Mouse (Mus musculus): Measurements from ENCODE around the gene Pitpnm1. TPM values are rescaled to one million over a fixed set of nuclear protein-coding genes. Genes with fewer than 3 reads are reported as not detected.
"Not testable (repeated sequence)": the region's sequence is repeated elsewhere in the genome, so short reads cannot be mapped to it uniquely, and the experiment has no call there.

Gene Pitpnm1
- total and polyA plus RNA-seq, 3 experiments = 25.3 to 51.2 TPM; not detected in 1

GRCm38 (mm10) chr19:4058581-4058980 is 41.2 kb upstream of the Pitpnm1 start:
- no peak overlapping the region for H3K9ac ChIP-seq (ENCODE audit: control insufficient read depth, low read depth, low read length, poor library complexity, severe bottlenecking)

GRCm38 (mm10) chr19:4059069-4059740 is 40.6 kb upstream of the Pitpnm1 start, which contains the start of gene Gstp3:
Gene Gstp3 (minus strand): TSS chr19:4059569.
- H3K4me1 ChIP-seq (ENCODE audit: control insufficient read depth in 1 of 2, insufficient read depth in 2 of 2, low read length in 2 of 2) = peaks cover 3 to 10% of the 10 kb centered on the region in 2 experiments; a peak in 3 of 4 replicates
- no peak within 1 kb of the TSS for H3K4me3 ChIP-seq (ENCODE audit: control insufficient read depth in 1 of 2, insufficient read depth in 1 of 2, low read depth in 2 of 2, low read length in 2 of 2)
- H3K9me3 ChIP-seq (replicated peaks; ENCODE audit: insufficient read depth, low read length) = no peaks in the 10 kb centered on the region
- no peaks in the 10 kb centered on the region for H3K79me2 ChIP-seq (ENCODE audit: control insufficient read depth, insufficient read depth, low read length, poor library complexity)
- H3K27ac ChIP-seq (ENCODE audit: control insufficient read depth, low read depth, low read length) = no peak within 1 kb of the TSS
- TF ChIP-seq USF1 (IDR thresholded peaks at IDR 0.05; ENCODE audit: low read depth, low read length) (peak; percentile 75; the same call in 1 of the 2 replicates), EP300 (IDR thresholded peaks at IDR 0.05; ENCODE audit: low read depth in 1 of 2, low read length in 2 of 2) (peak in 1 of 2 experiments; percentile 33; a peak in 1 of 4 replicates), UBTF (IDR thresholded peaks at IDR 0.05; ENCODE audit: borderline replicate concordance, insufficient read depth, low read depth, low read length) (no peak)
- peaks cover 0 to 3% of the 10 kb centered on the region in 2 experiments; a peak in 1 of 4 replicates for H3K27me3 ChIP-seq (ENCODE audit: control insufficient read depth in 1 of 2, insufficient read depth in 2 of 2, low read length in 2 of 2)
- peaks cover 0 to 2% of the 10 kb centered on the region in 2 experiments; a peak in 2 of 4 replicates for H3K36me3 ChIP-seq (ENCODE audit: control insufficient read depth in 1 of 2, insufficient read depth in 2 of 2, low read length in 2 of 2)
- peak; percentile 32 for DNase-seq (ENCODE audit: low read depth, low spot score)
- no peak within 1 kb of the TSS for H3K9ac ChIP-seq (ENCODE audit: control insufficient read depth, low read depth, low read length, poor library complexity, severe bottlenecking)

More at GRCm38 (mm10) chr19:4058581-4058980, 41.2 kb upstream of the Pitpnm1 start:
- Histone ChIP-seq H3K9me3 (replicated peaks; ENCODE audit: insufficient read depth, low read length) (no peaks in the 10 kb centered on the region), H3K4me3 (ENCODE audit: control insufficient read depth in 1 of 2, insufficient read depth in 1 of 2, low read depth in 2 of 2, low read length in 2 of 2) (no peak overlapping the region), H3K27me3 (ENCODE audit: control insufficient read depth in 1 of 2, insufficient read depth in 2 of 2, low read length in 2 of 2) (peaks cover 0 to 3% of the 10 kb centered on the region in 2 experiments; a peak in 1 of 4 replicates), H3K36me3 (ENCODE audit: control insufficient read depth in 1 of 2, insufficient read depth in 2 of 2, low read length in 2 of 2) (peaks cover 0 to 2% of the 10 kb centered on the region in 2 experiments; a peak in 2 of 4 replicates), H3K4me1 (ENCODE audit: control insufficient read depth in 1 of 2, insufficient read depth in 2 of 2, low read length in 2 of 2) (peaks cover 0 to 10% of the 10 kb centered on the region in 2 experiments; a peak in 2 of 4 replicates), H3K79me2 (ENCODE audit: control insufficient read depth, insufficient read depth, low read length, poor library complexity) (no peaks in the 10 kb centered on the region), H3K27ac (ENCODE audit: control insufficient read depth, low read depth, low read length) (no peak overlapping the region)
- no peak for TF ChIP-seq POLR2AphosphoS5 (IDR thresholded peaks at IDR 0.05; ENCODE audit: borderline replicate concordance, low read depth, low read length)
- TF ChIP-seq MYB (IDR thresholded peaks at IDR 0.05; ENCODE audit: low read depth, low read length) = no peak
- no peak for DNase-seq (ENCODE audit: low read depth, low spot score)

- H3K4me1 ChIP-seq (ENCODE audit: control insufficient read depth in 1 of 2, insufficient read depth in 2 of 2, low read length in 2 of 2) = peaks cover 3 to 10% of the 10 kb centered on the region in 2 experiments; a peak in 3 of 4 replicates
- H3K27me3 ChIP-seq (ENCODE audit: control insufficient read depth in 1 of 2, insufficient read depth in 2 of 2, low read length in 2 of 2); DNase-seq (ENCODE audit: low read depth, low spot score); H3K4me3 ChIP-seq (ENCODE audit: control insufficient read depth in 1 of 2, insufficient read depth in 1 of 2, low read depth in 2 of 2, low read length in 2 of 2); H3K27ac ChIP-seq (ENCODE audit: control insufficient read depth, low read depth, low read length); H3K9me3 ChIP-seq (replicated peaks; ENCODE audit: insufficient read depth, low read length); H3K36me3 ChIP-seq (ENCODE audit: control insufficient read depth in 1 of 2, insufficient read depth in 2 of 2, low read length in 2 of 2); H3K79me2 ChIP-seq (ENCODE audit: control insufficient read depth, insufficient read depth, low read length, poor library complexity); H3K9ac ChIP-seq (ENCODE audit: control insufficient read depth, low read depth, low read length, poor library complexity, severe bottlenecking): not testable (repeated sequence)
- TF ChIP-seq CTCF (IDR thresholded peaks at IDR 0.05 in 2 of 3, conservative IDR thresholded peaks at IDR 0.05 in 1 of 3; ENCODE audit: control insufficient read depth in 1 of 3, insufficient read depth in 1 of 3, low read depth in 2 of 3, low read length in 3 of 3, poor library complexity in 1 of 3, severe bottlenecking in 1 of 3) = 0 out of 6 replicates have a peak, but pooled peaks of 1 of the 3 experiments have one; percentile 7
Observed at GRCm38 (mm10) chr19:4060044-4060898, 39.5 kb upstream of the Pitpnm1 start.
